Mouse (Mus musculus) midbrain, embryonic 10.5 days (tissue): ENCODE data around the gene Ttc28. TPM values are rescaled to one million over a fixed set of nuclear protein-coding genes. Genes with fewer than 3 reads are reported as not detected.
"Not testable (repeated sequence)": the region's sequence is repeated elsewhere in the genome, so short reads cannot be mapped to it uniquely, and the experiment has no call there.

Experiments used
- DNase-seq: peaks from one replicate; pipeline ENCODE4 v3.0.0-alpha.2; 2017; ENCODE audit warnings: low spot score
- H3K27ac ChIP-seq: fragments of 300-500 bp; sonication (generic); replicated peaks from 2 replicates; pipeline ENCODE4 v1.5.1; 2016; ENCODE audit warnings: mild to moderate bottlenecking
- H3K27me3 ChIP-seq: fragments of 300-500 bp; sonication (generic); 2 replicates; pipeline ENCODE4 v1.6.1; 2016; ENCODE audit warnings: low read depth, mild to moderate bottlenecking; ENCODE audit not compliant: poor library complexity, severe bottlenecking
- H3K36me3 ChIP-seq: fragments of 300-500 bp; sonication (generic); 2 replicates; pipeline ENCODE4 v1.6.1; 2016; ENCODE audit warnings: mild to moderate bottlenecking, moderate library complexity
- H3K4me1 ChIP-seq: fragments of 300-500 bp; sonication (generic); 2 replicates; pipeline ENCODE4 v1.6.1; 2016
- H3K4me3 ChIP-seq: fragments of 300-500 bp; sonication (generic); 2 replicates; pipeline ENCODE4 v1.5.1; 2016; ENCODE audit warnings: mild to moderate bottlenecking, moderate library complexity
- H3K9me3 ChIP-seq: fragments of 300-500 bp; sonication (generic); replicated peaks from 2 replicates; pipeline ENCODE4 v1.6.1; 2016; ENCODE audit warnings: mild to moderate bottlenecking
- WGBS: fragments of 180-500 bp; shearing (Covaris S2); methylation state at CpG from one replicate; pipeline ENCODE4 v1.1.7; 2016; 5-methylcytosine and 5-hydroxymethylcytosine counted together
- polyA plus RNA-seq: library from polyadenylated mRNA; unstranded; fragments of >200 nt; fragmentation: Nextera tagmentation; extraction: Ambion mirVana; gene quantifications from 2 replicates; pipeline ENCODE4 v1.2.1, GENCODE M21; 2016

Ttc28 gene
- 9.4 and 14.9 TPM in 2 replicates for polyA plus RNA-seq

- H3K4me1 ChIP-seq = peaks cover 23% of the 10 kb centered on the region
- H3K27me3 ChIP-seq = no peaks in the 10 kb centered on the region; the same call in 1 of the 2 replicates
- WGBS = under 1% methylated on average over 97 of the region's 101 CpGs
- peak within 1 kb of the TSS; percentile 91 for H3K4me3 ChIP-seq
- DNase-seq = peak; percentile 89
- no peaks in the 10 kb centered on the region for H3K9me3 ChIP-seq
- peak within 1 kb of the TSS; percentile 97 for H3K27ac ChIP-seq
- H3K36me3 ChIP-seq = peaks cover 36% of the 10 kb centered on the region
Observed at GRCm38 (mm10) chr5:110879584-110880374, at the start of gene Ttc28. TSS of gene Ttc28 (plus strand) at chr5:110879803.

DNA sequence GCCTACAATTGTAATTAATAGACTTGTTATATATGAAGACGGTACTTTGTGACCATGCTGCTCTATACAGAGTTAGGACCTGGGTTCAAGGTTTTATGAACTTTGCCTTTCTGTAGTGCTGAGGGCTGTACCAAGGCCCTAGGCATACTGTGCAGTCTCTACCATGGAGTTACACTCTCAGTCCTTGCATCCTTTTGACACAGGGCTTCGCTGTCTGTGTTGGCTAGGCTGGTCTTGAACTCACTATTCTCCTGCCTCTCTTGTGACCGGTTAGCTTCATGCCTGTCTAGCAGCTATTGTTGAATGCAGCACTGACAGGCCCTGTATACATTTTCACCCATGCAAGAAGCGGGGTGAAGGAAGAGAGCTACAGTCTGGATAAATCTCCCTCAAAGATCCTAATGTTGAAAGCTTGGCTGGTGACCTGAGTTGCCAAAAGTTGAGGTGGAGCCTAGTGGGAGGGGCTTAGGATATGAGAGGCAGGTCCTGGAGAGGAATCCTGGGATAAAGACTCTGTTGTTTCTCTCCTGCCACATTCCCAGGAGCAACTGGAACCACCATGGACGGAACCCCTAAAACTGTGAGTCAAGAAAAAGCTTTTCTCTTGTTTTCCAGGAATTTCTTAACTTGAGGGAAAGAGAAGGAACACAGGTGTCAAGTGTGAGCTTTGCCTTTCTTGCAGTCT is 48.4 kb upstream of the Ttc28 start:
- WGBS = 88% methylated on average over 5 of the region's 5 CpGs
- DNase-seq = no peak
- no peak overlapping the region for H3K4me3 ChIP-seq
- no peaks in the 10 kb centered on the region for H3K27me3 ChIP-seq
- H3K36me3 ChIP-seq = peaks cover 5% of the 10 kb centered on the region; the same call in 1 of the 2 replicates
- H3K27ac ChIP-seq = no peak overlapping the region
- no peaks in the 10 kb centered on the region for H3K4me1 ChIP-seq
- no peaks in the 10 kb centered on the region for H3K9me3 ChIP-seq

GRCm38 (mm10) chr5:110835959-110836358 is 43.6 kb upstream of the Ttc28 start:
- Histone ChIP-seq H3K4me3 (no peak overlapping the region), H3K4me1 (peaks cover 15% of the 10 kb centered on the region), H3K27ac (no peak overlapping the region), H3K27me3 (no peaks in the 10 kb centered on the region), H3K36me3 (peaks cover 5% of the 10 kb centered on the region; the same call in 1 of the 2 replicates), H3K9me3 (no peaks in the 10 kb centered on the region)
- 38% methylated on average over 3 of the region's 3 CpGs for WGBS
- DNase-seq = peak; percentile 33

DNA sequence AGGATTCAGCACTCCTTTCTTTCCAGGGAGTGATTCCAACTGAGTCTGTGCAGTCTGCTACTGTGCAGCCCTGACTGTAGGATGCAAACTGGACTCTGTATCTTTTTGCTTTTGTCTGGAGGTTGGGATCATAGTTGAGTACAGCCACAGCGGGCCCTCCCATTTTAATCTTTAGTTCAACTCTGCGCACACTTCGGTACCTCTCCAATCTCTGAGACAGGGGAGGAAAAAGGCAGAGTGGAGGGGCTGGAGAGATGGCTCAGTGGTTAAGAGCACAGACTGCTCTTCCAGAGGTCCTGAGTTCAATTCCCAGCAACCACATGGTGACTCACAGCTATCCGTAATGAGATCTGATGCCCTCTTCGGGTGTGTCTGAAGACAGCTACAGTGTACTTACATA is 41.6 kb upstream of the Ttc28 start:
- not testable (repeated sequence) for H3K27me3 ChIP-seq, H3K4me3 ChIP-seq, H3K9me3 ChIP-seq, DNase-seq, H3K27ac ChIP-seq
- Histone ChIP-seq H3K4me1 (peaks cover 19% of the 10 kb centered on the region), H3K36me3 (peaks cover 25% of the 10 kb centered on the region)
- WGBS = 91% methylated on average over 5 of the region's 5 CpGs

GRCm38 (mm10) chr5:110839038-110839677 is 40.4 kb upstream of the Ttc28 start:
- no peak for DNase-seq
- peak overlapping the region; percentile 87 for H3K27ac ChIP-seq
- WGBS = 8% methylated on average over 28 of the region's 28 CpGs

DNA sequence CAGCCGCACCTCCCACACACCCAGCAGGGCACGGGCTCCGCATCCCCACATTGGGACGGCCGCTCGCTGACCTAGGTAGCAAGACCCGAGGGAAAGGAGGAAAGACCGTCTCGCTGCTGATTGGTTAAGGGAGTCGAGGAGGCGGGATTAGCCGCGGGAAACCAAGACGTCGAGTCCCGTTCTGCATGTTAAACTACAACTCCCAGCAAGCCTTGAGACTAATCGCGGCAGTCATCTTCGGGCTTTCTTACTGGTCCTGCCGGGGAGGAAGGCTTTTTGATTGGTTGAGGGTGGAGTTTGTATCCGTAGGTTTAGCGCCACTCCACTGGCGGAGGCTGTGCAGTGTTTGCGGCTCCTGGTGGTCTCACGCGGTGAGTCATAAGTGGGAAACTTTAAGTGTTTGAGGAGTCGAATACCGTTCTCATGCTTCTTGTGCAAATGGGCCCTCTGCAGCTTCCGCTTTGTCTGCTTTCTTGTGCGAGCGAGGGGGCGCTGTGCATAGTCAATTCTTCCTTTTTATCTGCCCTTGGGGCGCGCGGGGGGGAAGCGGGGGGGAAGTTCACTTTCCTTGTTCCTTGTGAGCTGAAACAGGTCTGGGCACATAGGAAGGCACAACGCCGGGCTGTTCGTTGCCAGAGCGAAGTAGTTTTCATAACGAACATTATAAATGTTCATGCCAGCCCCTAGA is 39.8 kb upstream of the Ttc28 start, which contains the start of the genes Hscb and Chek2:
TSS of gene Hscb (minus strand) at position 100 of the 688 bp plus-strand sequence.
TSS of gene Chek2 (plus strand) at position 302 of the 688 bp plus-strand sequence.
- no peaks in the 10 kb centered on the region for H3K27me3 ChIP-seq
- H3K36me3 ChIP-seq = peaks cover 39% of the 10 kb centered on the region
- peaks cover 19% of the 10 kb centered on the region for H3K4me1 ChIP-seq
- peak within 1 kb of the TSS; percentile 72 for H3K4me3 ChIP-seq
- H3K27ac ChIP-seq = peak within 1 kb of the TSS; percentile 90
- DNase-seq = peak; percentile 97
- WGBS = under 1% methylated on average over 41 of the region's 41 CpGs
- no peaks in the 10 kb centered on the region for H3K9me3 ChIP-seq

More at GRCm38 (mm10) chr5:110839038-110839677, 40.4 kb upstream of the Ttc28 start:
- Histone ChIP-seq H3K4me1 (peaks cover 19% of the 10 kb centered on the region), H3K4me3 (peak overlapping the region; percentile 72), H3K36me3 (peaks cover 32% of the 10 kb centered on the region), H3K27me3 (no peaks in the 10 kb centered on the region), H3K9me3 (no peaks in the 10 kb centered on the region)

DNA sequence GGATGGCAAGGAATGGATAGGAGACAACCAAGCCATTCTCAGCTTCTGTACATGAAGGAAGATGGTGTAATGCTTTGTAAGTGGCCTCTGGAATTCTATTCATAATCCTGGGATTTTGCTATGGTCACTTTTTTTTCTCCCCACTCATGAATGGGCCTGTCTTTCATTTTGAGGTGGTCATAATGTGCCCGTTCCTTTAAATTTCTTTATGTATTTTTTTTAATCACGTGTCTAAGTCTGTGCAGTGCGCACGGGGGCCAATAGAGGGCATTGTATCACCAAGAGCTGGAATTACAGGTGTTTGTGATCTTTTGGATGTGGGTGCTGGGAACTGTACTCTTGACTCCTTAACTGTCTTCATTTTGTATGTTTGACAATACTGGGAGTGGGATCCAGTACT is 39.1 kb upstream of the Ttc28 start:
- Histone ChIP-seq H3K4me1 (peaks cover 19% of the 10 kb centered on the region), H3K27ac (peak overlapping the region; percentile 90), H3K4me3 (peak overlapping the region; percentile 72), H3K9me3 (no peaks in the 10 kb centered on the region), H3K27me3 (no peaks in the 10 kb centered on the region), H3K36me3 (peaks cover 45% of the 10 kb centered on the region)
- WGBS = 7% methylated on average over 4 of the region's 4 CpGs
- peak; percentile 35 for DNase-seq

GRCm38 (mm10) chr5:110841046-110841862 is 38.3 kb upstream of the Ttc28 start:
- Histone ChIP-seq H3K27me3 (no peaks in the 10 kb centered on the region), H3K4me3 (peak overlapping the region; percentile 72), H3K9me3 (no peaks in the 10 kb centered on the region), H3K36me3 (peaks cover 53% of the 10 kb centered on the region), H3K4me1 (peaks cover 19% of the 10 kb centered on the region), H3K27ac (0 out of 2 replicates have a peak overlapping the region, but pooled peaks have one; percentile 23)
- WGBS = 91% methylated on average over 14 of the region's 14 CpGs
- DNase-seq = no peak

GRCm38 (mm10) chr5:110852990-110853389 is 26.6 kb upstream of the Ttc28 start:
- H3K36me3 ChIP-seq = peaks cover 92% of the 10 kb centered on the region
- WGBS = 82% methylated on average over 1 of the region's 1 CpGs

GRCm38 (mm10) chr5:110857091-110857490 is 22.5 kb upstream of the Ttc28 start:
- no peak overlapping the region for H3K27ac ChIP-seq
- no peaks in the 10 kb centered on the region for H3K27me3 ChIP-seq
- H3K36me3 ChIP-seq = peaks cover 91% of the 10 kb centered on the region
- no peak overlapping the region for H3K4me3 ChIP-seq
- peaks cover 3% of the 10 kb centered on the region; the same call in 1 of the 2 replicates for H3K4me1 ChIP-seq
- DNase-seq = no peak
- no peaks in the 10 kb centered on the region for H3K9me3 ChIP-seq
- 87% methylated on average over 5 of the region's 5 CpGs for WGBS

More at GRCm38 (mm10) chr5:110852990-110853389, 26.6 kb upstream of the Ttc28 start:
- Histone ChIP-seq H3K27me3 (no peaks in the 10 kb centered on the region), H3K4me3 (no peak overlapping the region), H3K27ac (no peak overlapping the region), H3K9me3 (no peaks in the 10 kb centered on the region), H3K4me1 (no peaks in the 10 kb centered on the region)
- DNase-seq = no peak

GRCm38 (mm10) chr5:110859013-110859650 is 20.5 kb upstream of the Ttc28 start:
- Histone ChIP-seq H3K36me3 (peaks cover 92% of the 10 kb centered on the region), H3K4me3 (no peak overlapping the region; the same call in 1 of the 2 replicates), H3K27ac (peak overlapping the region; percentile 67), H3K27me3 (no peaks in the 10 kb centered on the region), H3K9me3 (no peaks in the 10 kb centered on the region), H3K4me1 (peaks cover 3% of the 10 kb centered on the region; the same call in 1 of the 2 replicates)
- 57% methylated on average over 13 of the region's 13 CpGs for WGBS
- no peak for DNase-seq
